Mouse (Mus musculus): ENCODE measurements around the gene Olfr1501.
"Not testable (repeated sequence)": the region's sequence is repeated elsewhere in the genome, so short reads cannot be mapped to it uniquely, and the experiment has no call there.

The Olfr1501 gene

GRCm38 (mm10) chr19:13850592-13850991 lies at the start of gene Olfr1501:
Gene Olfr1501, minus strand, starts transcription at chr19:13850692.
- DNase-seq (ENCODE audit: low spot score in 2 of 2): not testable (repeated sequence)

GRCm38 (mm10) chr19:13897828-13898227 lies 47.3 kb upstream of the Olfr1501 start, which contains the start of gene Olfr1504:
Gene Olfr1504, minus strand, starts transcription at chr19:13897928.
- DNase-seq (ENCODE audit: low spot score in 2 of 2): no peak

DNA sequence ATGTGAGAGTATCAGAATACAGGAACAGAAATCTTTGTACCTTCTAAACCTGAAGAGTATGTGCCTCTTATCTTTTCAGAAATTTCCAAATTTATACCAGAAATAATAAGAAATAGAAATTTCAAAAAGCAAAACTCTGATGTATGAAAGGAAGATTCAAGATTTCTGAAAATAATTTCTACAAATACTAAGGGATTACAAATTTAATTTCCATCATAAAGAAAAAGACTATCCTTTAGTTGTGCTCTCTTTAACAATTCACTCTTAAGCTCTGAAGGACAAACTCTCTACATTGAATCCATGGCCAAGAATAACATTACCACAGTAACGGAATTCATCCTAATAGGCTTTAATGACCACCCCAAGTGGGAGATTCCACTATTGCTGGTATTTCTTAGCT lies 11.0 kb upstream of the Olfr1501 start, which contains the start of gene Olfr1502:
Olfr1502 (plus strand) TSS at position 301 of the 400 bp plus-strand sequence.
- DNase-seq (ENCODE audit: low spot score in 2 of 2): no peak

- DNase-seq (ENCODE audit: low spot score in 2 of 2): no peak
Observed at GRCm38 (mm10) chr19:13830388-13830787, 20.1 kb downstream of the Olfr1501 start, which contains the start of gene Olfr1500. Gene Olfr1500, minus strand, starts transcription at chr19:13830488.

DNA sequence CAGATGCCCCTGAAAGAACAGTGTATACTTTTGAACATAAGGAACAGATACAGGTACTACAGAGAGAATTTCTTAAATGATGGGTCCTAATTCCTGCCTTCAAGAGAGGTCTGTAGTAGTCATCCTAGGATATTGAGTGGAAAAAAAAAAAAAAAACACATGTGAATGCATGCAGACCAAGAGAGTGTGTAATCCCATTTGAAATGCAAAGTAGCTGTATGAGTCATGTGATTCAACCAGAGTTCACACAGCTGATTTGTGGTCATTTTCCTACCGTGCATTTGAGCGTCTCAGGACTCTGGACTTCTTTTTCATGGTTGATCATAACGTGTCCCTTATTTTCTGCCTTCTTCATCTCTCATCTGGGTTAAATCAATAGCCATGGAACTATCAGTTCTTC lies 22.0 kb downstream of the Olfr1501 start:
- DNase-seq (ENCODE audit: low spot score in 2 of 2): no peak

- DNase-seq (ENCODE audit: low spot score in 2 of 2): no peak
Observed at GRCm38 (mm10) chr19:13820847-13821246, 29.6 kb downstream of the Olfr1501 start.

DNA sequence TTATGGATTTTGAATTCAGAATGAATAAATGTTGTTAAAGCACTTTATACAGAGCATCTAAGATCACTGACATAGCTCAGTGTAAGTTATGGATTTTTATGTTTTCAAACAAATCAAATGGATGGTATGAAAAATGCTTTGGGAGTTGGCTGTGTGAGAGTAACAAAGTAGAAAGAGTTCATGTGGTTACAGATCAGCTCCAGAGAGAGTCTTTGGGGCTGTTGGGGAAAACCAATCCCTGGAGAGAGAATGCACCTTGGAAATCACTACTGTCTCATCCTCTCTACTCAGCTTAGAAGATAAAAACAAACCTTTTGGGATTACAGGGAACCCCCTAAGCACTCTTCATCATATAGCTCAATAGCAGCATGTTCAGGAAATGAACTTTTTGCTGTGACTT lies 31.1 kb downstream of the Olfr1501 start, which contains the start of gene Olfr1499:
Olfr1499 (minus strand) TSS at position 101 of the 400 bp plus-strand sequence.
- DNase-seq (ENCODE audit: low spot score in 2 of 2): no peak

DNA sequence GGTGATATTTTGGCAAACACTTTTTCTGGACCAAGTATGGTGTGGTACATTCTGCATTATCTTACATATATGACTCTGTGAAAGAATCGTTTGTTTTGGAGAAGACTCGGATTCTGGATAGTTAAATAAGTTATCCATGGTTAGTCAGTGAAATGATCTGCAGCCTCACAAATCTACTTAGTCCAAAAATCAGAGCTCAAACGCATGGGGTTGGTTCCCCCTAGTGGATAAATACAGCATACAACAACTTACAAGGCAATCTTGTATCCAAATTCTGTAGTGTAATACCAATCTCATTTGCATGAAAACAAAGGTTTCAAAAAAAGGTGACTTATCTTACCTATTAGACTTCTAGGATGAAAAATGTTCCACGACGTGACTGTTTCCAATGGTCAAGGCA lies 31.7 kb downstream of the Olfr1501 start:
- no peak for DNase-seq (ENCODE audit: low spot score in 2 of 2)

- no peak for DNase-seq (ENCODE audit: low spot score in 2 of 2)
Observed at GRCm38 (mm10) chr19:13812823-13813222, 37.7 kb downstream of the Olfr1501 start.

DNA sequence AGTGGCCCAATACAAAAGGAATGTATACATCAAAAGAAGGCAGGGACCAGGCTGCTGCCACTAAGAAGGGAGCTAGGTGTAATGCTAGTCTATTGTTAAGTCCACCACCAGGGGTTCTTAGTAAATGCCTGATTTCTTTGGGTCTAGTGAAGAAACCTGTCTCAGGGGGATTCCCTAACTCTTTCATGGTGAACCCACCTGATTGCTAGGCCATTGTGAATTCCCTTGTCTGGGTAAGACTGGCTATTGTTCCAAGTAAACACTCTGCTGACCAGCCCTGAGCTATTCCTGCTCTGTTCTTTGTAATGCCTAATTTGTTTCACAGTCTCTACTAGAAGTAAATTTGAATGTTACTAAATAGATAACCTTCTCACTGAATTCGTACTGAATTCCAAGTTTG lies 45.0 kb downstream of the Olfr1501 start:
- DNase-seq (ENCODE audit: low spot score in 2 of 2): not testable (repeated sequence)

DNA sequence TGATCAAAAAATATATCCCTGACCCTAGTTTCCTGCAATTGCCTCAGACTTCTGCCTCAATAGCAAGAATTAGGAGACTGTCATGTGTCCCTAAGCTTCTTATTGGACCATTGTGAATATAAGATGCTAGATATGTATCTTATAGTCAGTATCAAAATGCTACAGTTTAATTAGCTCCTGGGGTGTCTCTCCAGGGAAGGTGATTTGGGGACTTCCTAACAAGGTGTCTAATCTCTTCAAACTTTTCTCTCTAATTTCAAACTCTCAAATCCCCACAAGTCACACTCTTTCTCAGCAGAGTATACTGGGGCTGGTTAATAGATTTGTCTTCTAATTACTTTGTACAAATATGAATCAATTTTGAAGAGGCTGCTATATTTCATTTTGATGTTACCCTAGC lies 52.4 kb downstream of the Olfr1501 start, which contains the start of gene Olfr1497:
Olfr1497 (minus strand) TSS at position 101 of the 400 bp plus-strand sequence.
- DNase-seq (ENCODE audit: low spot score in 2 of 2): no peak
